Mouse (Mus musculus) heart, postnatal 0 days (tissue): Measurements from ENCODE around the gene Sept10.

Experiments
- CTCF ChIP-seq: IDR thresholded peaks from 2 replicates; pipeline ENCODE4 v1.5.1; 2016; ENCODE audit warnings: antibody characterized with exemption, control low read depth, low read depth
- EP300 ChIP-seq: IDR thresholded peaks from 2 replicates; pipeline ENCODE4 v1.6.1; 2016; ENCODE audit warnings: antibody characterized with exemption, low read depth

GRCm38 (mm10) chr10:59105885-59106284 lies 115.8 kb downstream of the Sept10 start:
- TF ChIP-seq EP300: no peak
- no peak for TF ChIP-seq CTCF
